Mouse (Mus musculus): ENCODE data around the gene Hephl1. TPM values are rescaled to one million over a fixed set of nuclear protein-coding genes. Genes with fewer than 3 reads are reported as not detected.
A peak's percentile ranks its signal among the peaks of the same experiment; 100 is the strongest.

The Hephl1 gene
- polyA plus RNA-seq, 2 experiments from 2014 or later = not detected

DNA sequence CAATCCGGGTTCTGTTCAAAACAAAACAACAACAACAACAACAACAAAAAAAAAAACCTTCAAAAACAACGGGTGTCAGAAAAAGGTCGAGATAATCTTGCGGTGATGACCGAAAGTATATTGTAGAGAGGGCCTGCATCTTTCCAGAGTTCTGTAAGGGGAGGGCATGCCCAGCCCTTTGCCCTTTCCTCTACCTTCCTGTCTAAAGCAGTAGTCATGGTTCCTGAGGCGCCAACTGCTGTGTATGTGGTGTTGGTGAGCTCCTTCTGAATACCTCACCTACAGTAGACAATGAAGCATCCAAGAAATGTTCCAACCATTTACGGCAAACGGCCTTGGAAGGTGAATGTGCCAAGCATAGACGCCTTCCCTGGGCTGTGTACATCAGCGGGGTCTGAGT is 66.2 kb downstream of the Hephl1 start:
- peak; percentile 41 for ATAC-seq

GRCm38 (mm10) chr9:15045084-15045669 is 66.7 kb downstream of the Hephl1 start, which contains the start of gene Panx1:
Panx1 (minus strand) TSS chr9:15045478.
- peak; percentile 87 for ATAC-seq

DNA sequence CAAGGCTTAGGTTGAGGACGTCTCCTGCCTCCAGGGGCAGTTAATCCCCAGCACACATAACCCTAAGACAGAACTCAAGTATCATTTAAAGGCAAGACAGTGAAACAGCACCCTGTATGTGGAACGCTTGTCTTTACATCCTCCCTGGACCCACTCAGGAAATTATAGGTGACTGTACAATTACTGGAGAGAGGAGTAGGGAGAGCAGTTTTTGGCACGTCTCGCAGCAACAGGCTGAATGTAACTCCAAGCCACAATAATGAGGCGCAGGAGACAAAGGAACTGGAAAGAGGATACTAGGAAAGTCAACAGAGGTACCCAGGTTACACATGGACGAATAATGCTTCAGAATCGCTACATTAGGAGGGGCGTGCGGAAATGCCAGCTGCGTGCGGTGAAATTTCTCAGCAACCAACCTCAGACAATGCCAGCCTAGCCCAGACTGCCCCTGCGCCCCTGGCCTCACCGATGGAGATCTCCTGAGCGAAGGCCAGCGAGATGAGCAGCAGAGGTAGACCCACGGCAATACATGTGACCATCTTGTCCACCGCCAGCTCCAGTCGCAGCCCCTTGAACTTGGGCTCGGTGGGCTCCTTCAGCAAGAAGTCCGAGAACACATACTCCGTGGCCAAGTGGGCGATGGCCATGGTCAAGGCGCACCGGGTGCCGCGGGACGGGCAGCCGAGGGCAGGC is 67.4 kb downstream of the Hephl1 start:
- ATAC-seq = peak; percentile 7

DNA sequence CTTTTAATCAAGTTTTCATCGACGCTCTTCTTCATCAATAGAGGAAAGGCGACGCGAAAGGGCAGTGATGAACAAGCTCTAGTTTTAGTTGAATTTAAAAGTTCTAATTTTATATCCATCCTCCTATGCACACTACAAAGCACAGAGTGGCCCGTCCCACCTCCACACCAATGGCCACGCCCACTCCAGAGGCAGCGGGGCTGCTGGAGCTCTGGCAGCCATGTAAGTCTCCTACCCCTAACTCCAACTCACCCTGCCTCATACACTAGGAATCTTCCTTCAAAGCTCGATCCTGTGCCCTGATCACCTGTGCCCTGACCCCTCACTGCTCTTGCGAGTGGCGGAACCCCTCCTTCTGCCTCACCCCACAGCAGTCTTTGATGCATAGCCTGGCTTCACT is 70.4 kb downstream of the Hephl1 start:
- ATAC-seq = no peak

DNA sequence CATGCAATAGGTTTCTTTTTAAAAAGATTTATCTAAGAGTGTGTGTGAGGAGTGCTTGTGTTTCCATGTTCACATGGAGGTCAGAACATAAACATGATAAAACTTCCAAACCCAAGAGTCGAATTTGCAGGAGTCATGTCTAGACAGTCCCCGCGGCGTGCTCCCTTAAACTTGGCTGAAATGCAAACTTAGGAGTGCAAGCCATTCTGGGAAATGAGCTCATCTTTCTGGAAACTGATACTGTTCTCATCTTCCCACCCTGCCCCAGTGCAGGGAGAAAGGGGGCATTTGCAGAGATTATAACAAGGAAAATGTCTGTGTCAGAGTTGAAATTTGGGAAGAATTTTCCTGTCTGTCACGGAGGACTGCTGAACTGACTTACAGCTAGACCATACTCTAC is 72.1 kb downstream of the Hephl1 start:
- no peak for ATAC-seq

DNA sequence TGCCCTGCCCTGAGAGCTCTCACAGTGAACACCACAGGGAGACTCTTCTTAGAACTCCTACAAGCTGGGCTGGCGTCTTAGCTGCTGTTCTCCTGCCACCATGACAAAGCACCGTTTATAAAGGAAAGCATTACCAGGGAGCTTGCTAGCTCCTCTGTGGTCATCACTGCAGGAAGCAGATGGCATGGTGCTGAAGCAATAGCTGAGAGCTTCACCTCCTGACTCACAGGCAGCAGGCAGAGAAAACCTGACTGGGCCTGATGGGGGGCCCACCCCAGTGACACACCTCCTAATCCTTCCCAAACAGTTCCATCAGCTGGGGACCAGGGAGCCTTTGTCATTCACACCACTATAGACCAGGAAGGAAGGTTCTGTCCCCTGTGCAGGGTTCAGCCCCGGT is 74.2 kb downstream of the Hephl1 start:
- ATAC-seq = no peak

DNA sequence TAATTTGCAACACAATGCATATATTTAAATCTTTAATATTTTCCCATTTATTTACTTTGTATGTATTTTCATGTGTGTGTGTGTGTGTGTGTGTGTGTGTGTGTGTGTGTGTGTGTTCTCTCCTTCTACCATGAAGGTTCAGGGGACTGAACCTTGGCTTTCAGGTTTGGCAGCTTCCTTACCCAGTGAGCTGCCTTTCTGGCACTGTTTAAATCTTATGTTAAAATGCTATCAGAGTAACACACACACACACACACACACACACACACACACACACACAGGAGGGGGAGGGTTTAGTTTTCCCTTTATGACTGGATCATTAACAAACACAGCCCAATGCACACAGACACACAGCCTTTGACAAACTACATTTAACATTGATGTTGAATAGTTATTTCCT is 74.7 kb downstream of the Hephl1 start:
- ATAC-seq = no peak

DNA sequence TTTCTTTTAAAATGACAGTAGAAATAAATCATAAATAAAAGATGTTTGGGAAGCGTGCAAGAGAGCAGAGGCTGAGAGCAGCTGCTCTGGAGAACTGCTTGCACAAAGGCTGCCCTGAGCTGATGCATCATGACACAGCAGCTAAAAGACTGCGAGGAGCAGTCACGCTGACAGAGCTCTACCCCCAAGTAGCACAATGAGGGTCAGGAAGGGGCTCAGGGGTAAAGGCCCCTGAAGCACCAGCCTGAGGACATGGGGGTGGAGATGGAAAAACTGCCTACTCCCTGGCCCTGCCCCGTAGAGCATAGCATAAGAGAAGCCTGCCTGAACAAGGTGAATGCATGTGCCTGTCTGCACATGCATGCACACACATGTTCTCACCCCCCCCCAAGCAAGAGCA is 75.1 kb downstream of the Hephl1 start:
- ATAC-seq = no peak

- ATAC-seq = no peak
Observed at GRCm38 (mm10) chr9:15036405-15036804, 75.5 kb downstream of the Hephl1 start.

DNA sequence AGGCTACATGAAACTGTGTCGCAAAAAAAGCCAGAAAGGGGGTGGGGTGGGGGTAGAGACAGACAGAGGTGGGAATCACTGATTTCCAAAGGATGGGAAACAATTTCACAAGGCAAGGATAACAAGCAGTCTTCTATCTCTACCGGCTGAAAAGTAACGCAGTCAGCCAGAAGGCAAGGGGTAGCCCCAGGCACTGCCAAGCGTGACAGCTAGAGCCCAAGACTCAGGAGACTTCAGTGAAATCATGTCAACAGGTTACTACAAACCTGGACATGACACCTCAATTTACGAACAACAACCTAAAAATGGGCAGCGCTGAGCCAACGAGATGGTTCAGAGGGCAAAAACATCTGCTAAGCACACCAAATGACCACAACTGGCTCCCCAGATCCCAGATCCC is 75.9 kb downstream of the Hephl1 start:
- ATAC-seq = no peak

- ATAC-seq = peak; percentile 53
Observed at GRCm38 (mm10) chr9:15034546-15035273, 77.2 kb downstream of the Hephl1 start.

DNA sequence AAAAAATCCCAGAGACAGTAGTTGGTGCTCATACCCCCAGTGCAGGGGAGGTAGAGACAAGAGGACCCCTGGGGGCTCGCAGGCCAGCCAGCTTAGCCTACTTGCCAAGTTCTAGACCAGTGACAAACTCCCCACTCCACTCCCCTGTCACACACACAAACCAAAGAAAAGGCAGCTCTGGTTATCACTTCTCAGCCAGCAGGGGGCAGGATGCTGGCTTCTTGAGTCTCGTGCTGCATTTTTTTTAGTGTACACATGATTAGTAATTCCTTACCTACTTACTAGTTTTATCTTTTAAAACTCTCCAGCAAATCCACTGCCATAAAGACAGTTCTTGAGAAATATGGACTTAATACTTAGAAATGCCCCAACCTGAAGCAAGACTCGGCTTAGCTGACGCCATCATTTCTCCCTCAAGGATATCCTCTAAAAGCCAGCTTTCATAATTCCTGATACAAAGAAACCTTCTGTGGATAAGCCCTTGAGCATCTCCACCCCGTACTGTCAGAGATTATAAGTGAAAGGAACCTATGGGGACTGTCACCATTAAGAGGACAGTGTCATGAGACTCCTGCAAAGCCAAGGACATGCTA is 78.2 kb downstream of the Hephl1 start:
- peak; percentile 38 for ATAC-seq

- ATAC-seq = no peak
Observed at GRCm38 (mm10) chr9:15032797-15033196, 79.1 kb downstream of the Hephl1 start.

DNA sequence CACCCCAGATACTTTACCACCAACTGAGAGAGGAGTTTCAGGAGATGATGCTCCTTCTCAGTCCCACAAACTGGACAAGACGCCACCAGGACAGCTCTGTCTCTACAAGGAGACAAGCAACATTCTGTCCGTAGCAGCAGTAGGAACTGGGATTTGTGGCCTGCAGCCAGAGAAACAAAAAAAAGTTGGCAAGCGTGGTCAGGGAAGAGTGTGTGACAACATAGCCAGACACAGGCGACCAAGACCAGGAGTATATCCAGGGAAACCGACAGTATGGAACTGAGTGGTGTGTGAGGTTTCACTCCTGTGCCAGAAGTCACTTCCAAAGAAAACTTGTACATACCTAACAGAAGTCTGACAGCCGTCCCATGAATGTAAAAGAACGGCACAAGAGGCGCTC is 81.1 kb downstream of the Hephl1 start:
- ATAC-seq = no peak

DNA sequence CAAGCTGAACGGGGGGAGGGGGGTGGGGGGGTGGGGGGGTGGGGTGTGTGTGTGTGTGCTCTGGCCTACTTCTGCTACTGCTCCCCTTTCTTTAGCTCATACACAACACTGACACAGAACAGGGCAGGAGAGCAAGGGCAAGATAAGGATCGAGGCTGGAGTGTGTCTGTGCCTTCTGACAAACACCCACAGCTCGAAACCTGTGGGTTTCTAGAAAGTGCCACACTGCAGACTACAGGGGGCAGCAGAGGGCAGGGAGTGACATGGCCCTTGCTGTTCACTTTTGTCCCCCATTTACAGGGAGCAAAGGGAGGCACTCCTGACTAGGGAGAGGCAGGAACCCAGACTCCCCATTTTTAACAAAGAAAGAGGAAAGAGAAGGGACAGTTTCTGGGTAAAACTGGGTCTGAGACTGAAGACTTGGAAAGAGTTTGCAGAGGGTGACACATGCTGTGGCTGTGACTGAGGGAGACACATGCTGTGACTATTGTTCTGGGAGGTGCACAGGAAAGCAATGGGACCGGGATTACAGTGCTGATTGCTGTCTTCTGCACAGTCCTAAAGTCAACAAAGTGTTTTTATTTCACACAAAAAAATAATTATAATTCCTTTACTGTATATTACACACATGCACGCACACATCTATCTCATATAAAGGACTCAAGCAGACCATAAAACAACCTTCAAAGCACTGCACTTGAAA is 82.7 kb downstream of the Hephl1 start:
- ATAC-seq = peak; percentile 83

DNA sequence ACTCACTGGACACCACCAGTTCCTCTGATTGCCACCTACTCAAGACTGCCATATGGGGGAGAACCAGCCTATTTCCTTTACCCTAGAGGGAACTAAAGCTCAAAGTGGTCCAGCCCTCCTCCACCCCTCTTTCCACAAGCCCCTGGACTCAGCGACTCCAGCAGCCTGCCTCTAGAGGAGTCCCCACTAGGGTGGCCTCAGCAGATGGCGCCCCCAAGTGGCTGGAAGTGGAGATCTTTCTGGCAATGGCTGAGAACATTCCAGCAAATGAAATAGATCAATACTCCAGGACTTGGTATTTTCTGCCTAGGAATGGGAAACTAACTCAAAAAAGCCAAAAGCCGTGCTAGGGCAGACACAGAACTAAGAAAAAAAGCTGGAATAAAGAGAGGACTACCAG is 84.2 kb downstream of the Hephl1 start:
- ATAC-seq = no peak

- ATAC-seq = no peak
Observed at GRCm38 (mm10) chr9:15023049-15023448, 88.9 kb downstream of the Hephl1 start.

DNA sequence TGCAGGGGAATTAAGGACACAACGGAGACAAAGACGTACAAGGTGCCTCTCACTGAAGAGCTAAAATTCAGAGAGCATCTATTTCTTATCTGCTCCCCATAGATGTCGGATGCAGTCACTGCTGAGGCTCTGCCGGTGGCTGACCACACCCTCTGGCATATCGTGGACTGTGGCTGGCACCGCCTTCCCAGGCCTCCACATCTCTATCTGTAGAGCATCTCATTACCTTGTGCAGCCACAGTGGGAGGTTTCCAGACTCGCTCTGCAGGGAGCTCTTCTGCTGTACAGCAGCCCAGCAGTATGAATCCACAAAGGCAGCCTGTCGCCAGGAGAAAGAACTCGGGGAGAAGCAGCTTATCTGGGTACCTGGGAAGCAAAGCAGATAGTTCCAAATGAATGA is 90.8 kb downstream of the Hephl1 start:
- ATAC-seq = no peak

DNA sequence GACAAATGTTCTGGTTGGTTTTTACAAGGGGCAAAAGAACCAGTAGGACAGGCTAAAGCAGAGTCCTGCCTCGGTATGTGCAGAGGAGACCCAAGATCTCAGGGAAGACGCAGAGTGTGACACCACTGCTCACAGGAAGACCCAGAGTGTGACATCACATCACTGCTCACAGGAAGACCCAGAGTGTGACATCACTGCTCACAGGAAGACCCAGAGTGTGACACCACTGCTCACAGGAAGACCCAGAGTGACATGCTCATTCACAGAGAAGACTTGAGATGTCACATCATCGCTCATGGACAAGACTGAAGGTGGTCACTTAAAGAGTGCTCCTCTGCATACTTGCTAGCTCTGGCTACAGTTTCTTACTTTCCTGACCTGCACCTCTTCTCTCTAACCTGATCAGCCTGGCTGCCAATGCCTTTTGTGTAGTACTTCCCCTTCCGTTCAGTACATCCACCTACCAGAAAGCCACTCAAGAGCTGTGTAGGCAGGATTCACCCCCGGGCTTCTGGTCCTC is 91.3 kb downstream of the Hephl1 start:
- ATAC-seq = peak; percentile 12

DNA sequence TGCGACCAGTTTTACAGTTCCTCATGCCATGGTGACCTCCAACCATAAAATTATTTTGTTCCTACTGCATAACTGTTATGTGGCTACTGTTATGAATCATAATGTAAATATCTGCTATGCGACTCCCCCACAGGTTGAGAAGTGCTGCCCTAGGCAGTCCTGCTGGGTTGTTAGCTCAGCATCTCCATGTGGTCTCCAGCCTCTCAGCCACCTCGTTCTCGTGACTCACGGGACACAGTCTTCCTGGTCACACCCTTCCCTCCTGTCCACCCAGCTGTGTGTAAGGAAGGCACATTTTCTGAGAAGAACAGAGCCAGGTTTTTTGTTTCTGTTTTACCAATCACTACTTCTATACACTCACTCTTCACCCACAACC is 93.2 kb downstream of the Hephl1 start:
- peak; percentile 10 for ATAC-seq

- peak; percentile 77 for ATAC-seq
Observed at GRCm38 (mm10) chr9:15017791-15018755, 93.8 kb downstream of the Hephl1 start.
